Mouse (Mus musculus) brown adipose tissue, adult 24 weeks (tissue): ENCODE measurements around the gene Hs1bp3. TPM values are rescaled to one million over a fixed set of nuclear protein-coding genes. Genes with fewer than 3 reads are reported as not detected.
A peak's percentile ranks its signal among the peaks of the same experiment; 100 is the strongest.

Experiments used
- H3K27ac ChIP-seq: fragments of 200-500 bp; replicated peaks from 2 replicates; pipeline ENCODE4 v1.5.1; 2012; ENCODE audit warnings: low read depth, mild to moderate bottlenecking, low read length
- H3K4me1 ChIP-seq: fragments of 200-500 bp; 2 replicates; pipeline ENCODE4 v1.6.1; 2012; ENCODE audit warnings: low read length, mixed read lengths; ENCODE audit not compliant: control insufficient read depth, insufficient read depth, insufficient read length
- H3K4me3 ChIP-seq: fragments of 200-500 bp; 2 replicates; pipeline ENCODE4 v1.5.1; 2012; ENCODE audit warnings: low read depth, mild to moderate bottlenecking, low read length, moderate library complexity; ENCODE audit not compliant: insufficient read depth
- polyA plus RNA-seq: library from polyadenylated mRNA; stranded (reverse); fragments of >200 nt; gene quantifications from 2 replicates; pipeline ENCODE4 v1.2.4, GENCODE M21; 2012; ENCODE audit not compliant: missing spikeins, insufficient read depth, insufficient read length

Gene Hs1bp3
- polyA plus RNA-seq, 1 experiment, result 7.6 TPM

DNA sequence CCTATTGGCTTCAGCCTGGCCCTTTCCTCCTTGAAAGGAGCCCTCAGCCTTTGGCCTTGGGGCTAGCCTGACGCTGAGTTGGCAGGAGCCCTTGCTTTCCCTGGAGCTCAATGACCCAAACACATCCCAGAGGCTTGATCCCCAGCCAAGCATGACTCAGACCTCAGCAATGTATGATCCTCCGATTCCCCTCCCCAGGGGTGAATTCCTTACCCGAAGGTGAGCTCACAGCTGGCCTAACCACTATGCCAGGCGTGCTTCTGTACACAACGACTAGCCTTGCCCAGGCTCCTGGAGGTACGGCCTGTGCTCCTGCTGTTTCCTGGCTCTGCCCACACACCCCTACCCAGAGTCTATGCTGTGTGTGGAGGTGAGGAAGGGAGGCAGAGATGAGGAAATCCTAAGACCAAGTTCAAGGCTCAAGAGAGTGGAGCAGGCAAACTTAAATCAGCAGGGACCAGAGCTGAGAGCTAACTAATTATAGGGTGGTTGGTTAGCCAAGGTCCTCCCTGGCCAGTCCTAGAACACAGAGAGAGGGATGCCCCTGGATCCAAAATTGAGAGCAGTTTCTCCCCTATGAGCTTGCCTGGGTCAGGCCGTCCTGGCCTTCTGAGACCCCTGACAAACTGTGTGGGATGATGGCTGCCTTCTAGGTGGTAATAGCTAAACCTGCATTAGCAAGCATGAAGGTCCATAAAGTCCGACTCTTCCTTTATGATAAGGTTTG is 66.7 kb downstream of the Hs1bp3 start:
- Histone ChIP-seq H3K27ac (peak overlapping the region; percentile 75), H3K4me1 (peaks cover 18% of the 10 kb centered on the region), H3K4me3 (no peak overlapping the region)

DNA sequence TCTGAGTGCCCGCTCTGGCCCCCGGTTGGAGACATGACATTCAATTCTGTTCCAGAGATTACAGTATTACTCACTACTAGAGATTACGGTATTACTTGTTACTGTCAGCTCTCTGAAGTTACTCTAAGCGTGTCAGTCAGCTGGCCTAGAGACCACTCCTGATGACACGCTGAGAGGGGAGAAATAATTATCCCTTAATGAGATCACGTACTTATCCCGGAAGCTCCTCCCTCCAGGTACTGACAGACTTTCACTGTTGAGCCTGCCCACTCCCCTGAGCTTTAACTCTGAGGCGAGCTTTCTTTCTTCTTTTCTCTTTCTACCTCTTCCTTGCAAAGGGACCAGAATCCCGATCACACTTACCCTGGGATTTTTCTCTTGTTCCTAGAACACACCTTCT is 67.7 kb downstream of the Hs1bp3 start:
- Histone ChIP-seq H3K4me3 (no peak overlapping the region), H3K27ac (no peak overlapping the region)

DNA sequence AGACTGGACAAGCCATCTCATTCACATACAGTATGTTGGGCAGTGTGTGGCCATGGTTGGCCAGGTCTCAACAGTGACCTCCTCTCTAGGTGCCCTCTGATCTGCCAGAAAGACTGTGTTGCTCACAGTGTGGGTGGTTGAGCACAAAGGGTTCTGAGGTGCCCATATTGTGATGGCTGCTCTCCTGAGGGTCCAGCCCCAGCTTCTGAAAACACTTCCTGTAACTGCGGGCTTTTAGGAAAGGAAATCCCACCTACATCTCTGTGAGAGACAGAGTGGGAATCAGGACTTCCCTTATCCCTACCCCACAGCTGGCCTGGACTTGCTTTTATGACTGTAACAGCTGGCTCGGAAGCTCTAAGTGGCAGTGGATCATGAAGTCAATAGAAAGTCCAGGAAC is 68.7 kb downstream of the Hs1bp3 start:
- Histone ChIP-seq H3K27ac (peak overlapping the region; percentile 35; the same call in 1 of the 2 replicates), H3K4me3 (no peak overlapping the region), H3K4me1 (peaks cover 29% of the 10 kb centered on the region)

More for the DNA sequence above, 67.7 kb downstream of the Hs1bp3 start:
- peaks cover 21% of the 10 kb centered on the region for H3K4me1 ChIP-seq

GRCm38 (mm10) chr12:8383822-8384221 is 70.6 kb downstream of the Hs1bp3 start:
- Histone ChIP-seq H3K4me3 (no peak overlapping the region), H3K27ac (no peak overlapping the region), H3K4me1 (peaks cover 42% of the 10 kb centered on the region)

- no peak overlapping the region for H3K4me3 ChIP-seq
- H3K4me1 ChIP-seq, result peaks cover 38% of the 10 kb centered on the region
- peak overlapping the region; percentile 73 for H3K27ac ChIP-seq
These were observed 73.3 kb downstream of the Hs1bp3 start for GRCm38 (mm10) chr12:8386451-8387011.

- H3K27ac ChIP-seq, result peak overlapping the region; percentile 73
- H3K4me1 ChIP-seq, result peaks cover 35% of the 10 kb centered on the region
These were observed 74.0 kb downstream of the Hs1bp3 start for GRCm38 (mm10) chr12:8387281-8387680.

GRCm38 (mm10) chr12:8388529-8389414 is 75.5 kb downstream of the Hs1bp3 start:
- H3K27ac ChIP-seq, result 0 out of 2 replicates have a peak overlapping the region, but pooled peaks have one; percentile 2
- no peak overlapping the region for H3K4me3 ChIP-seq

More at GRCm38 (mm10) chr12:8387281-8387680, 74.0 kb downstream of the Hs1bp3 start:
- no peak overlapping the region for H3K4me3 ChIP-seq

DNA sequence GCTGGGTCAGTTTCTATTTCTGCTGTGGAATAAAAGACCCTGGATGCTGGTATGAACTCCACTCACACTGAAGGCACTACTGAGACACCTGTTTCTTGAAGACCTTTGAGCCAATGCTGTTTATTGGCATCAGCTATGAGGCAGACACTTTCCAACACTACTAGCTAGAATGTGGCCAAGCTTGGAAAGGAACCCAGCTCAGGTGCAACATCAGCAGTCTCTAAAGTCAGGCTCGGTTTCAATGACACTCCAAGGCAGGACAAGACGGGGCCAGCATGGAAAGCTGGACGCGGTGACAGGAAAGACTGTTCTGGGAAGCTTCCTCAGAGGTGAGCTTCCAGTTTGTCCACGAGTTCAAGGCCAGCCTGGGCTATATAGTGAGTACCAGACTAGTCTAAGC is 80.0 kb downstream of the Hs1bp3 start:
- no peak overlapping the region for H3K27ac ChIP-seq
- peaks cover 26% of the 10 kb centered on the region for H3K4me1 ChIP-seq
- H3K4me3 ChIP-seq, result no peak overlapping the region

More at GRCm38 (mm10) chr12:8388529-8389414, 75.5 kb downstream of the Hs1bp3 start:
- H3K4me1 ChIP-seq, result peaks cover 31% of the 10 kb centered on the region

Other genes starting within 250 kb of the Hs1bp3 start
- 43.6 and 55.7 TPM in 2 replicates for gene Ldah, start 105.3 kb upstream of the Hs1bp3 start, polyA plus RNA-seq
- gene Gdf7, start 11.5 kb upstream of the Hs1bp3 start, polyA plus RNA-seq, result not detected in 2 replicates
- gene Rhob, start 186.6 kb downstream of the Hs1bp3 start, polyA plus RNA-seq, result 106 and 193 TPM in 2 replicates